7 mouse cellular contexts compared by ENCODE assay signal in the genomic region with DNA sequence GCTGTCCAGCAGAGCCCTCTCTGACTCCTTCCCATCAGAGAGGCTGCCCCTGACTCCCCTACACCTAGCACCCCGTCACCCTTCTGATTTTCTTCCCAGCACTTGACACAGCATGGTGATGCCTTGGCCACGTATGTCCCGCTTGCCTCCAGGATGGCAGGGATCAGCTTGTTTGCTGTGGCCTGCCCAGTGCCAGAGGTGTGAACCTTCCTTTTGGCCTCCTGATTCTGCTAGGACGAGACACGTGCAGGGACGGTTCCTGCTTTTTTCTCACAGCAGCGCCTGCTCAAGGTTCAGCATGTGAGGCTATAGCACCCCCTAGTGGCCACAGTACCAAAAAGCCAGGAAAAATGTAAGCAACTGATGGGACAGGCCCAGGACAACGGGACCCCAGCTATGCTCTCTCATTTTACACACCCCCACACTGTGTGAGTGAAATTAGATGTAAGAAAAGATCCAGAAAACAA.
A peak's percentile ranks its signal among the peaks of the same experiment; 100 is the strongest.
DNase-seq lines count a peak whose midpoint lies in the region; ATAC-seq and TF ChIP-seq lines count a peak whose summit lies in the region.

No protein-coding gene starts in this region.

- 0 out of 2 replicates have a peak overlapping the region, but pooled peaks have one; percentile 5 for H3K9ac ChIP-seq in embryonic facial prominence, embryonic 12.5 days
- no peak overlapping the region for H3K9ac ChIP-seq in limb, embryonic 14.5 days (ENCODE audit: low read depth, low read length, severe bottlenecking)
- H3K9ac ChIP-seq in midbrain, postnatal 0 days (replicated peaks; ENCODE audit: low read length, poor library complexity, severe bottlenecking) = no peak overlapping the region

- peak overlapping the region; percentile 25 for H3K4me2 ChIP-seq in embryonic facial prominence, embryonic 12.5 days (replicated peaks)
- H3K4me2 ChIP-seq in limb, embryonic 14.5 days (replicated peaks; ENCODE audit: low read depth, low read length, severe bottlenecking) = no peak overlapping the region
- H3K4me2 ChIP-seq in midbrain, postnatal 0 days (ENCODE audit: low read depth, low read length, poor library complexity, severe bottlenecking) = peak overlapping the region; percentile 23; the same call in 1 of the 2 replicates

- H3K27me3 ChIP-seq in embryonic facial prominence, embryonic 12.5 days = no peaks in the 10 kb centered on the region; the same call in 1 of the 2 replicates
- H3K27me3 ChIP-seq in limb, embryonic 14.5 days (ENCODE audit: control insufficient read depth, insufficient read depth, low read length) = no peaks in the 10 kb centered on the region
- H3K27me3 ChIP-seq in midbrain, postnatal 0 days (ENCODE audit: insufficient read depth, low read length) = no peaks in the 10 kb centered on the region

- H3K4me3 ChIP-seq in embryonic facial prominence, embryonic 12.5 days = no peak overlapping the region
- no peak overlapping the region for H3K4me3 ChIP-seq in limb, embryonic 14.5 days (replicated peaks; ENCODE audit: low read length)
- no peak overlapping the region for H3K4me3 ChIP-seq in midbrain, postnatal 0 days (ENCODE audit: low read depth, low read length)

- WGBS in embryonic facial prominence, embryonic 12.5 days = 13% methylated on average over 8 of the region's 8 CpGs
- 8% methylated on average over 8 of the region's 8 CpGs for WGBS in limb, embryonic 14.5 days
- 10% methylated on average over 8 of the region's 8 CpGs for WGBS in midbrain, postnatal 0 days

- DNase-seq in adrenal gland, postnatal 36 days = peak; percentile 84 to 88
- DNase-seq in heart, adult 9 months (ENCODE audit: low spot score in 2 of 2) = peak; percentile 64 to 80
- peak; percentile 87 for DNase-seq in kidney, adult 9 months
- DNase-seq in limb, embryonic 14.5 days (ENCODE audit: low spot score) = peak; percentile 81
- peak; percentile 89 for DNase-seq in midbrain, postnatal 0 days (ENCODE audit: low spot score)
- DNase-seq in spleen, postnatal 10 days (ENCODE audit: low spot score in 2 of 2) = peak; percentile 66 to 84

- peak; percentile 98 for TF ChIP-seq CTCF in midbrain, postnatal 0 days (IDR thresholded peaks at IDR 0.05)

- peak; percentile 43; the same call in 1 of the 2 replicates for ATAC-seq in embryonic facial prominence, embryonic 12.5 days (ENCODE audit: insufficient number of reproducible peaks, insufficient read depth, low FRiP score, low TSS enrichment)
- ATAC-seq in limb, embryonic 14.5 days (ENCODE audit: low FRiP score, low read depth) = peak; percentile 38; the same call in 1 of the 2 replicates
- ATAC-seq in midbrain, postnatal 0 days (ENCODE audit: low FRiP score) = peak; percentile 50

- TF ChIP-seq POLR2A in limb, embryonic 14.5 days (IDR thresholded peaks at IDR 0.05; ENCODE audit: borderline replicate concordance, extremely low read depth, insufficient read depth, insufficient read length) = no peak

- H3K27ac ChIP-seq in embryonic facial prominence, embryonic 12.5 days = no peak overlapping the region
- H3K27ac ChIP-seq in limb, embryonic 14.5 days (replicated peaks; ENCODE audit: low read depth, low read length) = no peak overlapping the region
- H3K27ac ChIP-seq in midbrain, postnatal 0 days (ENCODE audit: low read depth, low read length) = no peak overlapping the region

- no peaks in the 10 kb centered on the region for H3K36me3 ChIP-seq in embryonic facial prominence, embryonic 12.5 days
- H3K36me3 ChIP-seq in limb, embryonic 14.5 days (ENCODE audit: control insufficient read depth, insufficient read depth, low read length) = no peaks in the 10 kb centered on the region
- H3K36me3 ChIP-seq in midbrain, postnatal 0 days (ENCODE audit: insufficient read depth, low read length) = no peaks in the 10 kb centered on the region

- H3K4me1 ChIP-seq in embryonic facial prominence, embryonic 12.5 days = peaks cover 6% of the 10 kb centered on the region; the same call in 1 of the 2 replicates
- peaks cover 28% of the 10 kb centered on the region for H3K4me1 ChIP-seq in limb, embryonic 14.5 days (ENCODE audit: control insufficient read depth, insufficient read depth, low read length)
- H3K4me1 ChIP-seq in midbrain, postnatal 0 days (ENCODE audit: insufficient read depth, low read length) = 0 out of 2 replicates have a peak, but pooled peaks cover 3% of the 10 kb centered on the region

- no peaks in the 10 kb centered on the region for H3K9me3 ChIP-seq in embryonic facial prominence, embryonic 12.5 days
- H3K9me3 ChIP-seq in limb, embryonic 14.5 days (ENCODE audit: control insufficient read depth, low read length) = no peaks in the 10 kb centered on the region
- no peaks in the 10 kb centered on the region for H3K9me3 ChIP-seq in midbrain, postnatal 0 days (ENCODE audit: low read length)
